Mouse (Mus musculus): ENCODE results near the gene Kcnc1.

Gene Kcnc1

DNA sequence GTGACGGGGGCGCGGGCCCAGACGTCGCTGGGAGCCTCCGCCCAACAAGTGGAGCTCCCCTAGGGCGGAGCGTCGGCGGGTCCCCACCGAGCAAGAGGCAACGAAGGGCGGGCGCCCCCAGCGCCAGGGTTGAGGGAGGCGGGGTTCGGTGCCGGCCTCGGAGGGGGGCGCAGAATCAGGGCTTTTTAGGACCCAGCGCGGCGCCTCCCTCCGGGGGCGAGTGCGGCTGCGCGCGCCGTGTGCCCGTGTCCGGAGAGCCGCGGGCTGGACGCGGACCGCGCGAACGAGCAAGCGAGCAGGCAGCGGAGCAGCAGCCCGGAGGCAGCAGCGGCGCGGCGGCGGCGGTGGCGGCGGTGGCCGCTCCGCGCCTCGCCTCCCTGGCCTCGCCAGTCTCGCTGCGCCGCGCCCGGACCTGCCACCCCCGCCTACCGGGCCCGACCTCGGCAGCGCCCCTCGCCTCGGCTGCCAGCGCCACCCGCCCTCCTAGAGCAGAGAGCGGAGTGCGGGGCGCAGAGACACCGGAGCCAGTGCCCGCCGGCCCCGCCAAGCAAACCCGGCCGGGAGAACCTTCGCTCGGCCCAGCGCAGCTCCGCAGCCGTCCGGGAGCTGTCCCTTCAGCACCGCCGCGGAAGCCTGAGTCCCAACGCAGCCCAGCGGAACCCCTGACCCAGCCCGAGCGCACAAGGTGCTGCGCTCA, at the start of gene Kcnc1:
TSS of gene Kcnc1 (plus strand) at position 267 of the 697 bp plus-strand sequence.
- peak; percentile 76 for DNase-seq (ENCODE audit: low read depth)

DNA sequence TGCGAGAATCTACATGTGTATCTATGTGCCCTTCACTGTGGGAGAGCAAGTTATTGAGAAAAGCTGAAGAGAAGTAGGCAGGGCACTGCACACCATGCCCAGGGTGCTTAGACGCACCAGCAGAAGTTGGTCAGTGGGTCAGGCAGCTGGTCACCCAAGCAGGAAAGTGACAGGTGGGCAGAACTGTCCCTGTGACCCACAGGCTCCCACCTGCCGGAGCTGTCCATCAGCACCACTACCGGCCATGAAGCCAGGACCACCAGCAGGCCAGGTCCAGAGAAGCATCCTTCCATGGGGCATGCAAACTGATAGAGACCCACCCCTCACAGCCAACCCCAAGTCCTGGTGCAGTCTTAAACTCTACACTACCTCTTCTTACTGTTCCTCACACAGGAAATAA, 48.6 kb upstream of the Kcnc1 start:
- DNase-seq (ENCODE audit: low read depth) = no peak

DNA sequence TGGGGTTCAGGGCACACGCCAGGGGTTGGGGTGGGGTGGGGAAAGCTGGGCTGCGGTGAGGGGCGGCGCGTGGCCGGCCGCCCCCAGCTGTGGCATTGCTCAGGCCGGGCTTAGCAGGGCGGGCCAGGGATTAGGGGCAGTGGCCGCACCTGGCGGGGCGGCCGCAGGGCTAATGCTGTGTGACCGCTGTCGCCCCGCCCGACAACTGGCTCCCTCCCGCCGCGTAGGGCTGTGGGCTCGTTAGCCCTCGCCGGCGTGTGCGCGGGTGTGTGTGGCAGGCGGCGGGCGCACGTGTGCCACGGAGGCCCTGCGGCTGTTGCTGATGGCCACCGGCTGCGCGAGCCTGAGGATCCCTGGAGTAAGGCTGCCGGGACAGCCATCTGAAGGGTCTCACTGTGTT, 47.5 kb upstream of the Kcnc1 start:
- no peak for DNase-seq (ENCODE audit: low read depth)

DNA sequence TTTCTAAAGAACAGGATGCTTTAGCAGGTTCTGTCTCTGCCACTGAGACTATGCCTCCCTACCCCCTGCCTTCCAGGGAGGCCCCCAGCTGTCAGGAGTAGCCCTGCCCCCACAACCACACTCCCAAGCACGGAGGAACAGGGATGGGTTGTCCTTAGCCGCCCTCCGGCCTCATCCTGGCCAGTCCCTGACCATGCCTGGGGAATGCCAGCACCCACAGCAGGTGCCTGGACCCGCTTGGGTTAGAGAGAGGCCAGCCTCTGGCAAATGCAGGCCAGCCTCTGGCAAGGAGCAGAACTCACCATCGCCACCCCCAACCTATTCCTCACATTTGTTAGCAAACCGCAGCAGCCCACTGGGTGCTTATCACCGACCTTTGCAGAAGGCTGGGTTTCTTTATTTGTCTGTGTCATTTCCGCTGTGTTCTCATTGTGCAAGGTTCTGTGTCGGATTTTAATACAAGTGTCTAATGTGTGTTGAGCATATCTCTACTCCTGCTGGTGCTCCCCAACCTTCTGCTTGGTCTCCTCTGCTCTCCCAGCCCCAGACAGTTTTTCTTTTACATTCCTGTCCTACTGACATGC, 46.1 kb upstream of the Kcnc1 start:
- no peak for DNase-seq (ENCODE audit: low read depth)

DNA sequence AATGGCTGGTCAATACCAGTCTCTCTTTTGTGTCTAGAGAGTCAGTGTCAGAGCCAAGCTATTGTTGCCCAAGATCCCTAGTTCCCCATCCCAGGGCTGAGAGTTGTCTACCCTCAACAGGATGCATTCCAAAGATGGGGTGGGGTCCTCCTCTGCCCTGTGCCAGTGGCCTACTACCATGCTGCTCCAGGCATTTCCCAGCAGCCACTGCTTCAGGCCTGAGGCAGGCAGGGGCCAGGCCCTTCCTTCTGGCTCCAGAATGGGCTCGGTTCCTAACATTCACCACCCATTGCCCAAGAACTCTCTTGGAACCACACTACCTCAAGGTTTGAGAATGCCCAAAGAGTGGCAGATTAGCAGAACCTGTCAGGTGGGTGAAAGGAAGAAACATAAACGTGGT, 43.5 kb upstream of the Kcnc1 start:
- DNase-seq (ENCODE audit: low read depth) = no peak

DNA sequence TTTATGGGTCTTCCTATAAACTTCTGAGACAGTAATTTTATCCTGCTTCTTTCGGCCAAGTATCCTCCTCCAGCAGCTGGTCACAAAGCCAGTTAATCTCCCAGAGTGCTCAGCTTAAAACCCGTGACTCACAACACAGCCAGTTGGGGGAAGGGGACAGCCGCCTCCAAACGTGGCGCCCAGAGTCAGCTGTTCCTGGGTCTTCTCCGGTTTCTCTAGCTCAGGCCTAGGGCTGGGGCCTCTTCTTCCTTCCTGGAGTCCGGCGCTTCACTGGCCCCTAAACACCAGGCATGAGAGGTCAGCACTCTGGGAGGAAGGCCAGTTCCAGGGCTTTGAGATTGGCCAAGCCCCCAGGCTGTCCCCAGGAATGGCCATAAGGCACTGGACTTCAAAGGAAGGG, 43.1 kb upstream of the Kcnc1 start:
- no peak for DNase-seq (ENCODE audit: low read depth)

DNA sequence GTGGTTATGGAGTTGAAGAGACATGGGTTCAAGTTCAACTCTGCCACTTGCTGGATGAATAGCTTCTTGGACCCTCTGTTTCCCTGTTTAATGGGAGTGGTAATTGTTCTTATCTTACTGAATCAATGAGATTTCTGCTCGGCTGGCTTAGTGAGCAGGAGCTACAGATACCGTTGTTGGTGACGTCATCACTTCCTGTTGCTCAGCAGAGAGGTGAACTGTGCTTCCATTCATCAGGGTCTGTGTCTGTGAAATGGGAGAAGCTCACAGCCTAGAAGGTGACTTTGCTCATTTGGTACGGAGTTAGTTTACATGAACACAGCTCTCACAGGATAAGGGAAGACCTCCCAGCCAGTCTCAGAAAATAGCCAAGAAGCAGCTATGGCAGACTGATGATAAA, 42.4 kb upstream of the Kcnc1 start:
- DNase-seq (ENCODE audit: low read depth) = peak; percentile 32

DNA sequence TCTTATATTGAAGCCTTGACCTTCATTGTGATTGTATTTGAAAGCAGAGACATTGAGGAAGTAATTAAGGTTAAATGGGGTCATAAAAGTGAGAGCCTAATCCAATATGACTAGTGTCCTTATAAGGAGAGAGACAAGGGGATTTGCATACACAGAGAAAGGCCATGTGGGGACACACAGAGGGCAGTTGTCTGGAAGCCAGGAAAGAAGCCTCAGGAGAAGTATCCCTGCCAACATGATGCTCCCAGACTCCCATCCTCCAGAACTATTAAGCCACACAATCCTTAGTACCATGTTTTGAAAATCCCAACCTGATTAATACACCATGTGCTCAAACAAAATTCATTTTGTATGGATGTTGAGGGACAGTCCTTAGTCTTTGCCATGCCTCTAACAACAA, 34.5 kb upstream of the Kcnc1 start:
- no peak for DNase-seq (ENCODE audit: low read depth)

DNA sequence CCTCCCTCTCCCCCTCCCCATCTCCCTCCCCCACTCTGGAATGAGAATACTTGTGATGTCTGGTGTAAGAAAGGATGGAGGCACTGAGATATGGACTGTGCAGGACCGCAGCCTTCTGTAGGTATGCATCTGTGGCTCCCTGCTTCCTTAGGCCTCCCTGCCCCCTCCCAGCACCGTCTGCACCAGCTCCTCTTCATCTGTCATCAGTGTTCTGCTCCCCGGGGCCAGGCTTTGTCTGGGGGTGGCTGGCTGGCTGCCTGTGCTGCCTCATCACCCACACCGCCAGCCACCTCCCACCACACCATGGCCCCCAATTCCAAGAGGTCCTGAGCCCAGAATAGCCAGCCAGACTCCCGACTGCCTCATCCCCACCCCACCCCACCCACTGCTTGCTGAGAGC, 32.1 kb upstream of the Kcnc1 start:
- DNase-seq (ENCODE audit: low read depth) = no peak

DNA sequence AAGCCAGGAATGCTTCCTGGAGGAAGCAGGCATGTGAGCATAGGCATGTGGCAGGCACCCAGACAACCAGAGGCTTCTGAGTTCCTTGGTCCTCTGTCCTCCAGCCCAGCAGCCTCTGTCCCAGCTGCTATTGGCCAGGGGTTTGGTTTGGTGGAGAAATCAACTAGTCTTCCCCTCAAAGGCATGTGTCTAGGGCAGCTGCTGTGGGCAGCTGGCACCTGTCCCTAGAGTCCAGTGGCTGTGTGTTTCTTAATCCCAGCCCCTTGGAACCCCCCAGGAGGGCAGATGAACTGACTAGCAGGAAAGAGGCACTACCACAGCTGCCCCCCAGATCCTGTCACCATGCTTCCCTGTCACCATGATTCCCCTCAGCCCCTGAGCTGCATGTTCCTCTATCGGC, 30.5 kb upstream of the Kcnc1 start:
- no peak for DNase-seq (ENCODE audit: low read depth)

DNA sequence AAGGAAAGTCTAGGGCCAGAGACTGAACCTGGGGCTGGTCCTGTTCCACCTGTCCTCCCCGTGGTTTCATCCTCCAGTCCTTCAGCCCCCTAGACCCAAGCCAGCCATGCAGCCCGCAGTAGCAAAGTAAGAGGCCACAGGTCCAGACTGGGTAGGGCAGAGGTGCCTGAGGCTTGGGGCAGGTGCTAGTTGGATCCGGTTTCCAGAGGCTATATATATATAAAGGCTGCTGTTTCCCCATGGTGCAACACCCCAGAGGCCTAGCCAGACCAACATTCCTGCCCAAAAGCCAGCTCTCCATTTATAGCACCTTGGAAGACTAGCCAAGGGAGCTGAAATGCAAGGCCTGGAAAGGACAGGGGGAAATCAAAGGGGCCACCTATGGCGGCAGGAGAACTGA, 25.2 kb upstream of the Kcnc1 start:
- DNase-seq (ENCODE audit: low read depth) = no peak

DNA sequence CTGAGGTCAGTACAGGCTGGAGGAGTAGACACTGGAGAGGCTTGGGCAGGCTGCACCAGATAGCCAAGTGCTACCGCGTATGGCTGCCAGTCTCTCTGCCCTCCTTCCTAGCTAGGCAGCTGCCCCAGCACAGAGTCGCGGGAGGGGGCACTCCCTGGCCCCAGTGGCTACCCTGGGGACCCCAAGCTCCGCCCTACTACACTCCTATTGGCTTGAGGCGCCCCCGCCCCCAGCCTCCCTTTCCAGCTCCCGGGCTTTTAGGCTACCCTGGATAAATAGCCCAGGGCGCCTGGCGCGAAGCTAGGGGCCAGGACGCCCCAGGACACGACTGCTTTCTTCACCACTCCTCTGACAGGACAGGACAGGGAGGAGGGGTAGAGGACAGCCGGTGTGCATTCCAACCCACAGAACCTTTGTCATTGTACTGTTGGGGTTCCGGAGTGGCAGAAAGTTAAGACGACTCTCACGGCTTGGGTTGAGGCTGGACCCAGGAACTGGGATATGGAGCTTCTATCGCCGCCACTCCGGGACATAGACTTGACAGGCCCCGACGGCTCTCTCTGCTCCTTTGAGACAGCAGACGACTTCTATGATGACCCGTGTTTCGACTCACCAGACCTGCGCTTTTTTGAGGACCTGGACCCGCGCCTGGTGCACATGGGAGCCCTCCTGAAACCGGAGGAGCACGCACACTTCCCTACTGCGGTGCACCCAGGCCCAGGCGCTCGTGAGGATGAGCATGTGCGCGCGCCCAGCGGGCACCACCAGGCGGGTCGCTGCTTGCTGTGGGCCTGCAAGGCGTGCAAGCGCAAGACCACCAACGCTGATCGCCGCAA, 19.9 kb upstream of the Kcnc1 start, which contains the start of gene Myod1:
TSS of gene Myod1 (plus strand) at position 303 of the 836 bp plus-strand sequence.
- no peak for DNase-seq (ENCODE audit: low read depth)

DNA sequence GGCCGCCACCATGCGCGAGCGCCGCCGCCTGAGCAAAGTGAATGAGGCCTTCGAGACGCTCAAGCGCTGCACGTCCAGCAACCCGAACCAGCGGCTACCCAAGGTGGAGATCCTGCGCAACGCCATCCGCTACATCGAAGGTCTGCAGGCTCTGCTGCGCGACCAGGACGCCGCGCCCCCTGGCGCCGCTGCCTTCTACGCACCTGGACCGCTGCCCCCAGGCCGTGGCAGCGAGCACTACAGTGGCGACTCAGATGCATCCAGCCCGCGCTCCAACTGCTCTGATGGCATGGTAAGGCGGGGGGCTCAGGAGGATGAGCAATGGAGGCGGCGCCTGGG, 19.3 kb upstream of the Kcnc1 start:
- no peak for DNase-seq (ENCODE audit: low read depth)

DNA sequence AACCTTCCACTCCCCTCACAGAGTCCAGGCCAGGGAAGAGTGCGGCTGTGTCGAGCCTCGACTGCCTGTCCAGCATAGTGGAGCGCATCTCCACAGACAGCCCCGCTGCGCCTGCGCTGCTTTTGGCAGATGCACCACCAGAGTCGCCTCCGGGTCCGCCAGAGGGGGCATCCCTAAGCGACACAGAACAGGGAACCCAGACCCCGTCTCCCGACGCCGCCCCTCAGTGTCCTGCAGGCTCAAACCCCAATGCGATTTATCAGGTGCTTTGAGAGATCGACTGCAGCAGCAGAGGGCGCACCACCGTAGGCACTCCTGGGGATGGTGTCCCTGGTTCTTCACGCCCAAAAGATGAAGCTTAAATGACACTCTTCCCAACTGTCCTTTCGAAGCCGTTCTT, 18.2 kb upstream of the Kcnc1 start:
- DNase-seq (ENCODE audit: low read depth) = no peak

DNA sequence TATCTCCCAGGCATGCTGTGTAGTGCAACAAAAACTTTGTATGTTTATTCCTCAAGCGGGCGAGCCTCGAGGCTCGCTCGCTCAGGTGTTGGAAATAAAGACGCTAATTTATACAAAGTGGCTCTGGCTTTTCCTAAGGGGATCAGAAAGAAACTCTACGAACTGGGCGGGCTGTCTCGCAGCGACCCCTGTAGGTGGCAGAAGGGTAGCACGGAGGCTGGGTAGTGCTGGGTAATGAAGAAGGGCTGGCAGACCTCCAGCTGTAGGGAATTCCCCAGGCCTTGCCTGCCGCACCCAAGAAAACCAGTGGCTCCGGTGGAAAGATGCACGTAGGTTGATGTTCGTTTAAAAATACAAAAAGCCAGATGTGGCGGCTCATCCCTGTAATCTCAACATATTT, 17.3 kb upstream of the Kcnc1 start:
- peak; percentile 76 for DNase-seq (ENCODE audit: low read depth)

DNA sequence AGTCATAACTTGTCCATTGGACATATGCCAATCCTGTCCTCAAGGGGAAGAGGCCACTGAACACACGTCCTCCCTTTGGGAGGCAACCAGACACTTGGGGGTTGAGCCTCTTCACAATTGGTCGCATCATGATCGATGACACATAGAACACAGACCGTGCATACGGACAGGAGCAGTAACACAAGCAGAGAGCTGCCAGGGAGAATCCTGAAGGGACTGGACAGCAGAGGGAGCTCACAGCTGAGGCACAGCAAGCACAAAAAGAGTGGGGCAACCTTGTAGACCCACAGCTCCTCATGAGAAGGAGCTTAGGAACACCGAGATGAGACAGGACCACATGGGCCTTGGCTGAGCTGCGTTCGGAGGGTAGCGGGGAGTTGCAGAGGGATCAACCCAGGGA, 15.7 kb upstream of the Kcnc1 start:
- DNase-seq (ENCODE audit: low read depth) = no peak

DNA sequence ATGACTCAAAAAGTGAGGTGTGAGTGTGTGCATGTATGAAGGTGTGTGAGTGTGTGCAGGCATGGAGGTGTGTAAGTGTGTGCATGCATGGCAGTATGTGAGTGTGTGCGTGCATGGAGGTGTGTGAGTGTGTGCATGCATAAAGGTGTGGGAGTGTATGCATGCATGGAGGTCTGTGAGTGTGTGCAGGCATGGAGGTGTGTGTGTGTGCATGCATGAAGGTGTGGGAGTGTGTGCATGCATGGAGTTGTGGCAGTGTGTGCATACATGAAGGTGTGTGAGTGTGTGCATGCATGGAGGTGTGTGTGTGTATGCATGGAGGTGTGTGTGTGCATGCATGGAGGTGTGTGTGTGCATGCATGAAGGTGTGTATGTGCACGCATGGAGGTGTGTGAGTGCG, 8.9 kb upstream of the Kcnc1 start:
- no peak for DNase-seq (ENCODE audit: low read depth)

DNA sequence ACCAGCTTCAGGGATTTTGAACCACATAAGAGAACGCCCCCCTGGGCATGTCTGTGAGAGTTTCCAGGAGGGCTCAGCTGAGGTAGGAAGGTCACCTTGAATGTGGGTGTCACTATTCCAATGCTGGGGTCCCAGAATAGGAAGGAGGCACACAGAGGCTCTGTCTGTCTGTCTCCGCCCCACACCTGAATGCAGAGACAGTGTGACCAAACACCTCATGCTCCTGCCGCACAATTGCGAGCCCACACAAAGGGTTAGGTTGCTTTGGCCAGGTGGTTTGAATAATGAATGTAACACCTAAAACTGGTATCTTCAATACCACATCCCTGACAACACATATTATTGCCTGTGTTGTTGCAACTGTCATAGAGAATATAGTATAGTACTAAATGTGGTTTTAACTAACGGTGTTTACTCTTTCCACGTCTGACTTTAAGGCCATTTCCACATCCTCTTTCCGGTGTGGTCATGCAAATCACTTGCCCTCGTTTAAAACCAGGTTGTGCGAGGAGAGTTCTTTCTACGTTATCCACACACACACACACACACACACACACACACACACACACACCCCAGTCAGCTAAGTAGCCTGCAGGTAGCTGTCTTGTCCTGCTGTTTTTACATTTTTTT, 6.7 kb upstream of the Kcnc1 start:
- peak; percentile 86 for DNase-seq (ENCODE audit: low read depth)

DNA sequence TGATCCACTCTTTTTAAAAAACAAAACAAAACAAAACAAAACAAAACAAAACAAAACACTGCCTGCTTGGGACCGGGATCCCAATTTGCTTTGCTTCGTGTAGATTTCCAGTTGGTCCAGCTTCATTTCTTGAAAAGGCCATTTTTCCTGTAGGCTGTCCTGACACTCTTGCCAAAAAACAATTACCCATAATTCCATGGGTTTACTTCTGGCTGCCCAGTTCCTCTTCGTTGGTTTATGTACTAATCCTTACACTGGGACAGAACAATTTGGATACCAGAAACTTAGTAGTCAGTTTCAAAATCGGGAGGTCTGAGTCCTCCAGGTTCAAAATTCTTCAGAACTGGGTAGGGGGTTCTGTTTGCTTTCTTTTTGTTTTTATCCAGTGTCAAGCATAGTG, 6.1 kb upstream of the Kcnc1 start:
- DNase-seq (ENCODE audit: low read depth) = no peak

DNA sequence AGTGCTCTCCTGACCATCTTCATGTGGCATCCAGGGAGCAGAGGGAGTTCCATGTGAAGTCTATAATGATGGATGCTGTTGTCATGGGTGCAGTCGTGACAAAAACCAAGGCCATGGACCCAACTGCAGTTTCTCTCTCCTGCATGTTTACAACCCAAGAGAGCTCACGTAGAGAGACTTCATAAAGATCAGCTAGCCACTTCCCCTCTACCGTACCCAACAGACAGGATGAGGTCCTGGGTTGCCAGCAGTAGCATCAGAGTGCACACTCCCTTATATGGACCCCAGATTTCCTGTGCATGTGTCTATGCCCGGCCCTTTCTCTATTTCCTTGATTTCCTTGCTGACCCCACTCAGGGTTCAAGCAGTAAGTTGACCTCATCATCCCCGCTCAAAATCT, 4.6 kb upstream of the Kcnc1 start:
- DNase-seq (ENCODE audit: low read depth) = peak; percentile 82

DNA sequence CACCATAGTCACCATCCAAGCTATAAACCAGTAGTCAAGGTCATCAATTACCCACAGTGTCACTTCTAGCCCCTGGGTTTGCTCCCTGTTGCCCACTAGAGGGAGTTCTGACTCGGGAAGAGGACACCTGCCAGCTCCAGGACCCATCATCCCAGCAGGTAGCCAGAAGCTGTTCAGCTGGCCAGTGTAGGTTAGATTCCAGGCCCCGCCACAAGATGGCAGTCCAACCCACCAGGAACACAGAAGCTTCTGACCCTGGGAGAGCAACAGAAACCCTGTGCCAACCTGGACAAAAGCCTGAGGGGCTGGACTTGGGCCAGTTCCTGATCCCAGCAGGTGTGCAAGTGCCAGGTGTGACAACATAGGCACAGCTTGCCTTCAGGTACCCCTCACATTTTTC, 3.2 kb upstream of the Kcnc1 start:
- peak; percentile 84 for DNase-seq (ENCODE audit: low read depth)

DNA sequence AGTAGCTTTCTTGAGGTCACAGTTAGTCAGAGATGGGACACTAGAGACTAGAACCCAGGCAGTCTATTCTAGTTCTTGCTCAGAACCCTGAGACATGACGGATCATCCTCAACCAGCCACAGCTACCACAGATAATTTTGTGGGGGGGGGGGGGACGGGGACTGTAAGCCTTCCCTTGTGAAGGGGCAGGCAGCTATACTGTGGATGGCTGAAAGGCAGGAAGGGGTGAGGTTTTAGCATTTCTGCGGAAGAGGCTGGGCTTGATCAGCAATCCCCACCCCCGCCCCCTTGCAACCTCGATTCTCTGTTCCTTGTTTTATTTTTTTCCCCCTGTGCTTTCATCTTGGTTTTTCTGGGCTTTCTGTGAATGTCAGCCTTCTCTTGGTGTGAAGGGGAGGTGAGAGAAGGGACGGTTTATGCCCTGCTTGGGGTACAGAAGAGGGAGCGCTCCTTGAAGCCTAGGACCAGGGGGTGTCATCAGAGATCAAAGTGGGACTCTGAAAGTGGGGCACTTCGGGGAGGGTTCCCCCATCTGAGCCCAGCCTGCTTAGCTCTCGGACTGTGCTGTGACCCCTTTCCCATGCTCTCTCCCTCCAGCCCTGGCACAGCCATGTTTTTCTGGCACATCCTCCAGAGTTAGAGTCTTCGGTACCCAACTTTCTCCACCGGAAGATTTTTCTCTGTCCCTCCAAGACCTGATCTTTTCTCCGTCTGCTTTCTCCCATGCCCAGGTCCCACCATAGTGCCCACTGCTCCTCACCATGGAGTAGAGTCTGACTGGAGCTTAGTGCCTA, 2.4 kb upstream of the Kcnc1 start:
- DNase-seq (ENCODE audit: low read depth) = peak; percentile 60
